Mouse (Mus musculus): ENCODE data around the gene Tbc1d24. TPM values are rescaled to one million over a fixed set of nuclear protein-coding genes. Genes with fewer than 3 reads are reported as not detected.

The Tbc1d24 gene
- 20.0 and 23.7 TPM in 2 replicates for polyA plus RNA-seq (2015; fragmentation: Nextera tagmentation; extraction: Ambion mirVana)

DNA sequence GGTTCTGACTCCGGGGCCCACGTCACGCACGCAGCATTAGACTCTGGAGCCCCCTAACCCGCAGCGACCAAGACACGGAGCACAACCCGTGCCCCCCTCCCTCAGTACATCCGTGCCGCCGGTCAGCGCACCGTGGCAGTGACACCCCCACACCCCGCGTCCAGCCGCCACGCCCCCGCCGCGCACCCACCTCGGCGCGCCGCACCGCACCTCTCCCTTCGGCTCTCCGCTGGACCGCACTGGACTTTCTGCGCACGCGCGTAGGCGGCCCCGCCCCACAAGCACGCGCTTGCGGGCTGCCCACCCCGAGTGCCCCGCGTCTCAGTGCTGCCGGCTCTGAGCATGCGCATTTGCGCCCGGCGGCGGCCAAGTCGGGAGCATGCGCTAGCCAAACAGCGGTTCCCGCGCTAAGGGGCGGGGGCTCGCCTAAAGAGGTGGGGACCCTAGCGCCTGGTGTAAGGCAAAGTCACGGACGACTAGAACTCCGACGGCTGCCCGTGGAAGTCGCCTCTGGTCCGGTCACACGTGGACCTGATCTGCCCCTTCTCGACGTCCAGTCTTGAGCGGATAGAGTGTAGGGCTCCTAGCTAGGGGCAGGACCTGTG lies at the start of gene Tbc1d24:
Gene Tbc1d24, minus strand, starts transcription at position 279 of the 605 bp plus-strand sequence.

DNA sequence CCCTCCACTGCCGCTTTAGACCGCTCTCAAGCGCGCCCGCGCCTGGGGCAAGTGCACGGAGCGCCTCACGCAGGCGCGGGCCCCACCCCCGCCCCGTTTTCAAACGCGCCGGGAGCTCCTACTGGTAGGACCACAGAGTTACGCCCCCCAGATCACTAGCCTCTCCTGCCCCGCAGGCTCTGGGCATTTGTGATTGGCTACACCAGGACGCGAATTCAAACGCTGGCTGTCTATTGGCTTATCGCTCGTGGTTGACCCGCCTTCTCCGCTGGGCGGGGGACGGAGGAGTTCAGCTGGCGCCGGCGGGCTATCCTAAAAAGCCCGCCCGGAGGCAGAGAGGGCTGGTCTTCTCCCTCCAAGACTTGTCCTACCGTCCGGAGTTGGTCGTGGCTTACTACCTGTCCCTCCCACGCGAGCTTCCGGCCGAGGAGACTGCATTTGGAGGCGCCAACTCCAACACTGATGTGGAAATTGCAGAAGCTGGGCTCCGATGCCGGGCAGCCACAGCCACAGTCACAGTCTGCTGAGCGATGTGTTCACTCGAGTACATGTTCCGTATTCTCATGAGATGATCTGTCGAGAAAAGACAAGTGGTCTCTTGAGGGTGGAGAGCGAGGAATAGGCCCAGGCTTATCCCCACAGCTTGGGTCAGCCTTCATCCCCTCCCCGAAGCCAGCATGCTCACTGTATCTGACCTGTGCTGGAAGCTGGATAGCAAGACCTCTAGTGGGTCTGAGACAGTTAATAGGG lies 46.1 kb upstream of the Tbc1d24 start, which contains the start of gene Ccnf:
Gene Ccnf, minus strand, starts transcription at position 165 of the 750 bp plus-strand sequence.

DNA sequence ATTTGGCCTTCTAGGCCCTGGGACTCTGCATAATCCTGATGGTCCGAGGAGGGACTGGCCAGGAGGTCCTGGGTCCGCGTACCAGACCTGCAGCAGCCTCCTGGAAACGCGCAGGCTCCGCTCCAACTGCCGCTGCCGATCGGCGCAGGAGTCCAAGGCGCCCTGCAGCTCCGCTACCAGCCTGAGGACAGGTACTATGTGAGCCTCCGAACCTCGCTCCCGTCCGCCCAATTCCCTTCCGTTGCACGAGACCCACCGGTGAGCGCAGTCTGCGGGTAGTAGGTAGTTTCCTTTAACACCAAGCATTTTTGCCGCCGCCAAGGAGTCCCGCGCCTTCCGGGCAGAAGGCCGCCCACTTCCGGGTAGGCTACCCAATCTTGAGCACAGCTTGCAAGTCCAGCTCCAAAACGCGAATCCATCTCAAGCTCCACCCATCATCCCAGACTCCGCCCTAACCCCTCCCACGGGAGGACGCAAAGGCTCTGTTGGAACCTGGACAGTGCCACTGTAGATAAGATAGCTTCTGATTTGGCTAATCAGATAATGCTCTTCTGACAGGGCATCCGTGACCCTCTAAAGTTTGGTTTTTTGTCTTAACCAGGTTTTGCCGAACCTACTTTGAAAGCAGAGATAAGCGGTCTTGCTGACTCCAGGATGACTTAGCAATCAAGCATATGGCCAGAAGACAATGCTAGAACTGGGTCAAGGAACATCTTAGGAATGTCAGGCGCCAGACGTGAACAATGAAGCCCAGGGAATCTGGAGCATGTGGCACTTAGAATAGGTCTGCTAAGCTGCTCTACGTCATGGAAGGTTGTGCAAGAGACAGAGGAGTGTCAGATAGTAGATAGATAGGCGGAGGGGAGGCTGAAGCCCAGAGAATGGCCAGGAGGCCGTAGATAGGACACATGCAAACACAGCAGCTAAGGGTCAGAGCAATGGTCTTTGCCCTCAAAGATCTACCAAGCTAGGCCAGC lies 15.4 kb upstream of the Tbc1d24 start, which contains the start of gene Tedc2:
Gene Tedc2, minus strand, starts transcription at position 417 of the 977 bp plus-strand sequence.

DNA sequence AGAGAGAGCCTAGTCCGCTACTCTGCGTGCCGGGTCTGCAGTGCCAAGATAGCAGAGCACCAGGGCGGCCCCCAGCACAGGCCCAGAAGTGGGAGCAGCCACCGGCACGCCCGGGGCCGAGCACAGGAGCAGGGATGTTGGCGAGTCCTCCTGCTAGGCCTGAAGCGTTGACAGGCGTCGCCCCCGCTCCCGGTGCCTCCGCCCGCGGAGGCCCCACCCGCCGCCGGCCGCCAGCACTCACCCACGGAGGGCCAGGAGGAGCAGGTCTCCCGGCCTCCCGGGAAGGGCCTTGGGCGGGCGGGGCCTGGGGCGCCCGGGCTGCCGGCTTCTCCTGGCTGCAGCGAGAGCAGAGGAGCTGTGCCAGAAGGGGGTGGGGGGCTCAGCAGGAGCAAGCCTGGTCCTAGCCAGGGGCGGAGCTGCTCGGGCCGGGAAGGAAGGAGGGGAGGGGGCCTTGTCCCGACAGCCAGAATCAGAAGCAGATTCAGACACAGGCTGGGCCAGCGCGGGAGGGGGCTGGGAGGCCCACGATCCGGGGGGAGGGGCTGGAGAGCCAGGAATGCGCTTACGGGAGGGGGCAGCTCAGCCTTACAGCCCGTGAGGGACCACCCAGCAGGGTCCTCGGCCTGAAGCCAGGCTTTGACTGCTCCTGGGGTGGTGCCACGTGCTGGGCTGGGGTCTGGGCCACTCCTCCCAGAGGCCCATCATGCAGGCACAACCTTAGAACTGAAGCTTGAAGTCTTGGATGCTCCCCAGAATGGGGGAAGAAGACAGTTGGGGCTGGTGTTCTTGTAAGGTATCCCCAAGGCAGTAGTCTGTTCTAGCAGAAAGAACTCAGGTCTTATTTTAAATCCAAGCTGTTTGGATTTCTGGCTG lies 3.9 kb upstream of the Tbc1d24 start, which contains the start of gene Ntn3:
Gene Ntn3, minus strand, starts transcription at position 489 of the 873 bp plus-strand sequence.

DNA sequence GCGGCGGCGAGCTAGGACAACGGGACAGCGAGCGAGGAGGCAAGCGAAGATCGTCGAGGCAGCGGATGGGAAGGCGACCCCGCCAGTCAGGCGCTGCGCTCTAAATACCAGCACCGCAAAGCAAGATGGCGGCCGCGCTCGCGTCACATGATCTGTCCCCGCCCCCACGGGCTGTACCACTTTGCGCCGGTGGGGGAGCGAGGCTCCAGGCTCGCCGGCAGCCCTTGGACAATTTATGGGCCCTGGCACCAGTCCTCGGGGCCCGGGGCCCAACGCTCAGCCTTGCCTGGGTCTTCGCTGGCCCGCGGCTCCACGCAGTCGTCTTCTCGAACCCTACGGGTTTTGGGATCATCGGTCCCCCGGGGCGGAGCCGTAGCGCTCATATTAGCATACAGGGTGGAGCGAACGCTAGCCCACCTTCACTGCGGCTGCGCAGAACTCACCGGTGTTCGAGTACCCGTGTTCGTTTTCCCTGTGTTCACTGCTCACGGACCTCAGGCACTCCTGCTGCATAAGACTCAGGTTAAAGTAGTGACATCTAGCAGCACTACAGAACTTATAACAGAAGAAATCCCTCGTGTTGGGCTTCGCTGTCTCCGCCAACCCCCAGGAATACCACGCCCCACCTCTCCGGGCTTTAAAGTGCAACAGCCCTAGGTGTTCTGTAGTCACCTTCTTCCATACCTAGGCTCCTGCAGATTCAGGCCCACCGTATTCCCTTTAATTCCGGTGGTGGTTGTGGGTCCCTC lies 35.9 kb downstream of the Tbc1d24 start, which contains the start of gene Atp6v0c:
Gene Atp6v0c, minus strand, starts transcription at position 386 of the 749 bp plus-strand sequence.

DNA sequence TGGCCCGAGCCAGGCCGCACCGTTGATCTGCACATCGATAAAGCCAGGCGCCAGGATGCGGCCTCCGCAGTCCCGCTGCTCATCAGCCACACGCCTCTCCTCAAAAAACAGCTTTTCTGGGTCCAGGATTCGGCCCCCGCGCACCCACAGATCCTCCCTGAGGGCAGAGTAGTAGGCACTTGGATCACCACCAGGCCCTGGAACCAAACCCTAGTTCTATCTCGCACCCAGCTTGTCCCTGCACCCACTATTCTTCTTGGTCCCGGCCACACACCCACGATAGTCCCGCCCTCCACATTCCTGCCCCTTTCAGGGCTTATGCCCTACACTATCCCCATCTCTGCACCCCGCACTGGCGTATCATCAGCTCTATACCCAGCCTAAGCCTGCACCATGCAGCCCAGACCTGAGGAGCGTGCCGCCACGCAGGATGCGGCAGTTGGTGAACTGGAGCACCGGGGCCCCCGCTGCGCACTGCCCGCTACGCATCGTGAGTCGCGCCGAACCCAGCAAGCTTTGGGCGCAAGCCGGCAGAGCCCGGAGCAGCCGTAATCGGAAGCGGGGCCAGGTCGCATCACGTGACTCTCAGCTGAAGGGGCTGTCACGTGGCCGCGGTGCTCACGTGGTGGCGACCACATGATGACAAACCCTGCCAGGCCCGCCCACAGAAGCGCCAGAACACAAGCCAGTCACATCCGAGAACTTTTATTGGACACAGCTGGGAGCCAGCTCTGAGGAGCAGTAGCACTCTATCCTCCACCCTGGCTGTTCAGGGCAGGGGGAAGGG lies 42.0 kb downstream of the Tbc1d24 start, which contains the start of gene Amdhd2:
Gene Amdhd2, minus strand, starts transcription at position 591 of the 787 bp plus-strand sequence.

DNA sequence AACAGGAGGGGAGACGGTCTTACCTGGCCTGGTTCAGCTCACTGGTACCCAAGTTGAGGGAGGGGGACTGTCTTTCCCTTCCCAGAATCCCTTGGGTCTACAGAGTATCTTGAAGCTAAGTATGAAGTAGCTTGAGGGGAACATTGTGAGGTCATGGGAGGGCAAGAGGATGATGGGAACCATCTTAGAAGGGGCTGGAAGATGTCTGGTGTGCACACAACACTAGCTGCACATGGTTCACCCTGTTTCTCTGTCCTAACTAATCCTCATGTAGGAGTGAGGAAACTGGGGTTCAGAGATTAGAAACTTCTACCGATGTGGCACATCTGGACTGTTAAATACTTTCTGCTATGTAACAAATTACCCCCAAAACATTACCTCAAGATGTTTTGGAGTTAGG lies 54.5 kb downstream of the Tbc1d24 start, which contains the start of gene Pdpk1:
Gene Pdpk1, minus strand, starts transcription at position 101 of the 400 bp plus-strand sequence.

Small RNAs within 50 kb of the gene (microRNA-seq; reads per million reads assigned to microRNA genes)
- gene Mir5134 (0.87 reads per million), gene Mir6965 (not detected)

Other genes starting within 250 kb of the Tbc1d24 start
- not detected in 2 replicates for gene Prss30, start 225.0 kb downstream of the Tbc1d24 start, polyA plus RNA-seq (2015; fragmentation: Nextera tagmentation; extraction: Ambion mirVana)
- not detected in 2 replicates for gene Prss22, start 207.5 kb downstream of the Tbc1d24 start, polyA plus RNA-seq (2015; fragmentation: Nextera tagmentation; extraction: Ambion mirVana)
- 0.15 TPM in 1 of 2 replicates, not detected in the other for gene Prss27, start 167.4 kb downstream of the Tbc1d24 start, polyA plus RNA-seq (2015; fragmentation: Nextera tagmentation; extraction: Ambion mirVana)
- 89.6 and 92.0 TPM in 2 replicates for gene Kctd5, start 132.1 kb downstream of the Tbc1d24 start, polyA plus RNA-seq (2015; fragmentation: Nextera tagmentation; extraction: Ambion mirVana)
- 59.2 and 60.0 TPM in 2 replicates for gene Pdpk1, start 54.6 kb downstream of the Tbc1d24 start, polyA plus RNA-seq (2015; fragmentation: Nextera tagmentation; extraction: Ambion mirVana)
- gene Amdhd2, start 41.8 kb downstream of the Tbc1d24 start, polyA plus RNA-seq (2015; fragmentation: Nextera tagmentation; extraction: Ambion mirVana) = 39.4 and 44.0 TPM in 2 replicates
- 2,504 and 2,539 TPM in 2 replicates for gene Atp6v0c, start 35.9 kb downstream of the Tbc1d24 start, polyA plus RNA-seq (2015; fragmentation: Nextera tagmentation; extraction: Ambion mirVana)
- 6.5 and 6.6 TPM in 2 replicates for gene Ntn3, start 4.0 kb upstream of the Tbc1d24 start, polyA plus RNA-seq (2015; fragmentation: Nextera tagmentation; extraction: Ambion mirVana)
- gene Tedc2, start 15.3 kb upstream of the Tbc1d24 start, polyA plus RNA-seq (2015; fragmentation: Nextera tagmentation; extraction: Ambion mirVana) = 9.1 and 9.7 TPM in 2 replicates
- gene Ccnf, start 45.9 kb upstream of the Tbc1d24 start, polyA plus RNA-seq (2015; fragmentation: Nextera tagmentation; extraction: Ambion mirVana) = 5.6 and 8.1 TPM in 2 replicates
- gene Abca17, start 145.5 kb upstream of the Tbc1d24 start, polyA plus RNA-seq (2015; fragmentation: Nextera tagmentation; extraction: Ambion mirVana) = 1.4 and 1.8 TPM in 2 replicates
- gene Abca3, start 146.4 kb upstream of the Tbc1d24 start, polyA plus RNA-seq (2015; fragmentation: Nextera tagmentation; extraction: Ambion mirVana) = 28.5 and 29.8 TPM in 2 replicates
- 224 and 246 TPM in 2 replicates for gene Rnps1, start 209.0 kb upstream of the Tbc1d24 start, polyA plus RNA-seq (2015; fragmentation: Nextera tagmentation; extraction: Ambion mirVana)
- 67.5 and 76.3 TPM in 2 replicates for gene Eci1, start 221.1 kb upstream of the Tbc1d24 start, polyA plus RNA-seq (2015; fragmentation: Nextera tagmentation; extraction: Ambion mirVana)
- 2.2 and 2.7 TPM in 2 replicates for gene Dnase1l2, start 237.5 kb upstream of the Tbc1d24 start, polyA plus RNA-seq (2015; fragmentation: Nextera tagmentation; extraction: Ambion mirVana)

Data from neural tube, postnatal 0 days (tissue).